Mouse (Mus musculus): ENCODE measurements around the gene Plxnc1.

The Plxnc1 gene

DNA sequence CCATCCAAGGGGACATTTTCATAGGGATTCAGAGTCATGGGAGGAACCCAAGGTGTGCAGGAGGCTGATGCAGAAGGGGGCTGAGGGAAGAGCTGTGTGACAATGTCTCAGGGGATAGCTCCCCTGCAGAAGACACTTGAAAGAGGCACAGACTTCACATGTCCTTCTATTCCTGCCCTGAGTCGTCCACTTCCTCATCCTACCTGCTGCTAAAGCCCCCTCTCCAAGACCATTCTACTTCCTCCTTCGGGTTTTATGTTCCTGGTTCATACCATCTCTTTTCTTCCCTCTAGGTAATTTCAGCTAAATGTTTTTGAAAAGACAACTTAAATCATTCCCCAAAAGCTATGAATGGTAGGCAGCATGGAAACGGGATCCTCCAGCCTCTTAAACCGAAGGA, 16.5 kb downstream of the Plxnc1 start:
- in situ Hi-C loops (cut with MboI; ENCODE audit: low pct_unique_long_range_greater_than_20kb in 1 of 2, low sequenced_read_pairs in 2 of 2, unreplicated experiment in 1 of 2), result no loop called here

GRCm38 (mm10) chr10:94926297-94926696, 18.3 kb downstream of the Plxnc1 start:
- in situ Hi-C loops (cut with MboI; ENCODE audit: low pct_unique_long_range_greater_than_20kb in 1 of 2, low sequenced_read_pairs in 2 of 2, unreplicated experiment in 1 of 2), result no loop called here

DNA sequence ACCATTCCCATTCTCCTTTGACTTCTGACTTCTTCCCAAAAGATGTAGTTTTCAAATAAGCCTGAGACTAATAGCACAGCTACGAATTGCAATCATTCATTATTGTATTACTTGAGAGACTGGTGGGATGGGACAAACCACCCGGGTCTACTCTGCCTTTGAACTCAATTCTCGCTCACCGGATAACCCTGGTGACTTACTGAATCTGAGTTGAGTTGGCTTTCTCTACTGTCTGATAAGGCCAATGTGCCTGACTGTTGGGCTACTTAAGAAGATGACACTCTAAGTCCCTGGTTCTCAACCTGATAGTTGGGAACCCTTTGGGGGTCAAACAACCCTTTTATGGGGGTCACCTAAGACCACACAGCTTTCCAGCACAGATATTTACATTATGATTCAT, 19.8 kb downstream of the Plxnc1 start:
- in situ Hi-C loops (cut with MboI; ENCODE audit: low pct_unique_long_range_greater_than_20kb in 1 of 2, low sequenced_read_pairs in 2 of 2, unreplicated experiment in 1 of 2), result no loop called here

DNA sequence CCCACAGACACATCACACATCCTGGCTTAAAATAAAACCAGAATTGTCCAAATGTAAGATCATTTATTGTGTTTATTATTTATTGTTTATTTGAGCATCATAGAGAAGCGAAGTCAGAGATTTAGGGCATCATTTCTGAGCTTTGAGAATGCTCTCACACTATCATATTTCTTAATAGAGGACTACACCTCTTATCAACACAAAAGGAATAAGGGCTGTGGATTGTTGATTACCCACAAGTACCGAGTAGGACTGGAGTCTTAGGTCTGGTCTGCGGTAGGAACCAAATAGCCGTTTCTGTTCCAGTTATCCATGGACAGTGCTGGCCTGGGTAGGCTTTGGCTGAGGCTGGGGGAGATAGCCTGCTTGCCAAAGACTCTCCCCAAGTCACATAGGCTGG, 20.2 kb downstream of the Plxnc1 start:
- in situ Hi-C loops (cut with MboI; ENCODE audit: low pct_unique_long_range_greater_than_20kb in 1 of 2, low sequenced_read_pairs in 2 of 2, unreplicated experiment in 1 of 2), result no loop called here

- in situ Hi-C loops (cut with MboI; ENCODE audit: low pct_unique_long_range_greater_than_20kb in 1 of 2, low sequenced_read_pairs in 2 of 2, unreplicated experiment in 1 of 2), result no loop called here
These were observed 21.3 kb downstream of the Plxnc1 start for GRCm38 (mm10) chr10:94923337-94923762.

- in situ Hi-C loops (cut with MboI; ENCODE audit: low pct_unique_long_range_greater_than_20kb in 1 of 2, low sequenced_read_pairs in 2 of 2, unreplicated experiment in 1 of 2), result no loop called here
These were observed 21.8 kb downstream of the Plxnc1 start for GRCm38 (mm10) chr10:94922848-94923247.

DNA sequence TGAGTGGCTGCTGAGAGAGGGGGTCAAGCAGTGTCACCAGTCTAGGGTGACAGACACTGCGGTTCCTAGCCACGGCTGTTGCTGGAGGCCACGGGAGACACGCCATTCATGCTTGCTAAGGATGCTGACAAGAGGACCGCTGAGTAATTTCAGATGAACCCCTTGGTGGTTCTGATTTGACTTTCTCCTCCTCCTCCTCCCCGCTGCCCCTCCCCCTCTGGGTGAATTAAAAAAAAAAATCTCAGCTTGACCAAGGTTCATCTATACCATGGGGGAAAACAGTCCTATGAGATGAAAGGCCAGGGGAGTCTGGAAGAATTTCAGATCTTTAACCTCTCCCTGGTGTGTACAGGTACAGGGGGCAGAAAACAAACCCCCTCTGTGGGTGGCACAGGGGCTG, 22.9 kb downstream of the Plxnc1 start:
- in situ Hi-C loops (cut with MboI; ENCODE audit: low pct_unique_long_range_greater_than_20kb in 1 of 2, low sequenced_read_pairs in 2 of 2, unreplicated experiment in 1 of 2), result no loop called here

DNA sequence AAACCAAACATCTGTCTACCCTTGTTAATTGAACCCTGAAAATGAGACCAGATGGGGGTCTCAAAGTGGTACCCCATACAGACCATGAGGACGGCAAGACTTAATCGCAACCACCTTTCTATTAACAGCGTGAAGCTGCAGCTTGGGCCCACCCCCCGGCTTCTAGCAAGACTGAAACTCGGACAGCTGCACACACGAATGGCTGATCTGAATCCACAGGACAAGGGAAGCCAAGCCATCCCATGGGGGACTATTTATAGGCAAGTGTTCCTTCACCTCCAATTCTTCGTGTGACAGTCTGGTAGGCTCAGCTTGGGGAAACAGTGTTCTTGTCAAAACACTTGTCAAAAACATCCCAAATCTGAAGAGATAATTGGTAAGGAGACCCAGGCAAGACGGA, 24.1 kb downstream of the Plxnc1 start:
- in situ Hi-C loops (cut with MboI; ENCODE audit: low pct_unique_long_range_greater_than_20kb in 1 of 2, low sequenced_read_pairs in 2 of 2, unreplicated experiment in 1 of 2), result no loop called here

- in situ Hi-C loops (cut with MboI; ENCODE audit: low pct_unique_long_range_greater_than_20kb in 1 of 2, low sequenced_read_pairs in 2 of 2, unreplicated experiment in 1 of 2), result no loop called here
These were observed 24.7 kb downstream of the Plxnc1 start for GRCm38 (mm10) chr10:94919960-94920359.

- in situ Hi-C loops (cut with MboI; ENCODE audit: low pct_unique_long_range_greater_than_20kb in 1 of 2, low sequenced_read_pairs in 2 of 2, unreplicated experiment in 1 of 2), result no loop called here
These were observed 25.1 kb downstream of the Plxnc1 start for GRCm38 (mm10) chr10:94919552-94919951.

GRCm38 (mm10) chr10:94918618-94919017, 26.0 kb downstream of the Plxnc1 start:
- in situ Hi-C loops (cut with MboI; ENCODE audit: low pct_unique_long_range_greater_than_20kb in 1 of 2, low sequenced_read_pairs in 2 of 2, unreplicated experiment in 1 of 2), result no loop called here

- in situ Hi-C loops (cut with MboI; ENCODE audit: low pct_unique_long_range_greater_than_20kb in 1 of 2, low sequenced_read_pairs in 2 of 2, unreplicated experiment in 1 of 2), result no loop called here
These were observed 26.6 kb downstream of the Plxnc1 start for GRCm38 (mm10) chr10:94917990-94918389.

- in situ Hi-C loops (cut with MboI; ENCODE audit: low pct_unique_long_range_greater_than_20kb in 1 of 2, low sequenced_read_pairs in 2 of 2, unreplicated experiment in 1 of 2), result no loop called here
These were observed 27.3 kb downstream of the Plxnc1 start for GRCm38 (mm10) chr10:94917354-94917753.

- in situ Hi-C loops (cut with MboI; ENCODE audit: low pct_unique_long_range_greater_than_20kb in 1 of 2, low sequenced_read_pairs in 2 of 2, unreplicated experiment in 1 of 2), result no loop called here
These were observed 28.0 kb downstream of the Plxnc1 start for GRCm38 (mm10) chr10:94916610-94917009.

GRCm38 (mm10) chr10:94915746-94916145, 28.9 kb downstream of the Plxnc1 start:
- in situ Hi-C loops (cut with MboI; ENCODE audit: low pct_unique_long_range_greater_than_20kb in 1 of 2, low sequenced_read_pairs in 2 of 2, unreplicated experiment in 1 of 2), result no loop called here

DNA sequence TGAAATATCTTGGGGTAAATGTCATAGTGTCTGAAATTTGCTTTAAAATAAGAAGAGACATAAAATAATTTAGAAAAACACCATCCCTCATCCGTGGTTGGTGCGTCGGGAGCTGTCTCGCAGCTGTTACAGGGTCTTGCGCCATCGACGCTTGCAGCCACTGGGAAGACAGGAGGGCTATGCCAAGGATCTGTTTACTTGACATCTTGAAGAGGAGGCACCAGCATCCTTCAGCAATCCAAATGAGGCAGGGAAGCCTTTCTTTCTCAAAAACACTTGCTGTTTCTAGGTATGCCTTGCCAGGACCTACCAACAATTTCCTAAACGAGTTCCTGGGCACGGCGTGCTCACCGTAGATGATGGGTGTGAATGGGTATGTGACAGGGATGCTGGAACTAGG, 30.6 kb downstream of the Plxnc1 start:
- in situ Hi-C loops (cut with MboI; ENCODE audit: low pct_unique_long_range_greater_than_20kb in 1 of 2, low sequenced_read_pairs in 2 of 2, unreplicated experiment in 1 of 2), result no loop called here

GRCm38 (mm10) chr10:94913336-94913739, 31.3 kb downstream of the Plxnc1 start:
- in situ Hi-C loops (cut with MboI; ENCODE audit: low pct_unique_long_range_greater_than_20kb in 1 of 2, low sequenced_read_pairs in 2 of 2, unreplicated experiment in 1 of 2), result no loop called here

- in situ Hi-C loops (cut with MboI; ENCODE audit: low pct_unique_long_range_greater_than_20kb in 1 of 2, low sequenced_read_pairs in 2 of 2, unreplicated experiment in 1 of 2), result no loop called here
These were observed 32.1 kb downstream of the Plxnc1 start for GRCm38 (mm10) chr10:94912551-94912950.

DNA sequence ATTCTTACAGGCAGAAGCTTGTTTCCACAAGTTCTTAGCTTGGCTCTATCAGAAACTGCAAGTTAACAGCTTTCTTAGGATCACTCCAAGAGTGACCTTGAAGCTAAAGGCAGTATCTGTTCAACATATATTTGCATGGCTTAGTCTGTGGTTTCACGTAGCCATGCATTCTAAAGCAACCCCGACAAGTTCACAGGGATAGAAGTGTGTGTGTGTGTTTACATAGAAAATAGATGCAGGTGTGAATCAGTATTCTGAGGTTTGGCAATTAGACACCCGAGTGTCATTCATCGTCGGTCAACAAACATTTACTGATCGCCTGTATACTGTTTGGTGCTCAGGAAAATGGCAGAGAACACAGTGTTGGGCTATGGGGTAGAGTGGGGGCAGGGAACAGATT, 33.5 kb downstream of the Plxnc1 start:
- in situ Hi-C loops (cut with MboI; ENCODE audit: low pct_unique_long_range_greater_than_20kb in 1 of 2, low sequenced_read_pairs in 2 of 2, unreplicated experiment in 1 of 2), result no loop called here

DNA sequence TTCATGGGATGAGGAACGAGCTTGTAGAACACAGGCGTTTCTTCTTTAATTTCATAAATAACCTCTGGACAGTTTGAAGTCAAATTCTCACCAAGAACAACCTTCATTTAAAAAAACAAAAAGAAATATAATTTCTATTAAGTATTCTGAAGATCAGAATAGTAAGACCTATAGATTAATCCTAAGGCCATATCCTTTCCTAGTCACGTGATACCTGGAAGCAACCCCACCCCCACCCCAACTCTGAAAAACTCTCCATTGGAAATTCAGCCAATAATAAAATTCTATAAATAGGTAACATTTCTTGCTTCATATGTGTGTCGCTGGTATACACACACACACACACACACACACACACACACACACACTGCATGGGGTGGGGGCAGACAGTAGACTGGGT, 34.1 kb downstream of the Plxnc1 start:
- in situ Hi-C loops (cut with MboI; ENCODE audit: low pct_unique_long_range_greater_than_20kb in 1 of 2, low sequenced_read_pairs in 2 of 2, unreplicated experiment in 1 of 2), result no loop called here

DNA sequence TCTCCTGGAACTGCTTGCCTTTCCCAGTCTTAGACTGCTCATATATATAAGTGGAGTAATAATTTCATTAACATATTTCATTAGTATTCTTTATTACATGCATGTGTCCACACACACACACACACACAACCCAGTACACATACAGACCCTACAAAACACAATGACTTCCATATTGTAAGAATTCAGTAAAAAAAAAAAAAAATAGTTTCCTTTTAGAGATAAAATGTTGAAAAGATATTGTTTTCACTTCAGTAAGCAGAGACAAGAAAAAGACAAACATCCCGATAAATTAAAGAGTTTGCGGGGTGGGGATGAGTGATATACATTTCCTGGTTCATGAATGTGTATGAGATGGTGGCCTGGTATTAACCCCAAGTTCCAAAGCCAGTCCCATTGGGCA, 34.8 kb downstream of the Plxnc1 start:
- in situ Hi-C loops (cut with MboI; ENCODE audit: low pct_unique_long_range_greater_than_20kb in 1 of 2, low sequenced_read_pairs in 2 of 2, unreplicated experiment in 1 of 2), result no loop called here

Measured in mouse embryonic stem cell (cell line).